Mouse (Mus musculus) small intestine, adult 10 weeks (tissue): ENCODE data around the gene Tpm3-rs7. TPM values are rescaled to one million over a fixed set of nuclear protein-coding genes. Genes with fewer than 3 reads are reported as not detected.

ENCODE experiments used
- polyA plus RNA-seq: library from polyadenylated mRNA; stranded (reverse); fragments of 350-450 nt; fragmentation: Illumina TruSeq; extraction: RNeasy Lipid Tissue Mini Kit (QIAGEN cat#74804); gene quantifications from one replicate; pipeline ENCODE4 v1.2.3, GENCODE M21; 2014; ENCODE audit warnings: low replicate concordance

The Tpm3-rs7 gene
- 1.4 TPM for polyA plus RNA-seq

DNA sequence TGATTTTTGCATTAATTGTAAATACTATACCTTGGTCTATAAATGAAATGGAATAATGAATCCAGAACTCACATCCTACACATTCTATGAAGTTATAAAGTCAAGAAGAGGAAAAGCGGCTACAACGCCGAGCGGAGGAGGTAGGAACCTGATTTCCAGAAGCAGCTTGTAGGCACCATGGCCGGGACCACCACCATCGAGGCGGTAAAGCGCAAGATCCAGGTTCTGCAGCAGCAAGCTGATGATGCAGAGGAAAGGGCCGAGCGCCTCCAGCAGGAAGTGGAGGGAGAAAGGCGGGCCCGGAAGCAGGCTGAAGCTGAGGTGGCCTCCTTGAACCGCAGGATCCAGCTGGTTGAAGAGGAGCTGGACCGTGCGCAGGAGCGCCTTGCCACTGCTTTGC is at the start of gene Tpm3-rs7:
Tpm3-rs7 (plus strand) TSS at position 110 of the 400 bp plus-strand sequence.

